Mouse (Mus musculus): Measurements from ENCODE around the gene Pdzk1ip1.

DNA sequence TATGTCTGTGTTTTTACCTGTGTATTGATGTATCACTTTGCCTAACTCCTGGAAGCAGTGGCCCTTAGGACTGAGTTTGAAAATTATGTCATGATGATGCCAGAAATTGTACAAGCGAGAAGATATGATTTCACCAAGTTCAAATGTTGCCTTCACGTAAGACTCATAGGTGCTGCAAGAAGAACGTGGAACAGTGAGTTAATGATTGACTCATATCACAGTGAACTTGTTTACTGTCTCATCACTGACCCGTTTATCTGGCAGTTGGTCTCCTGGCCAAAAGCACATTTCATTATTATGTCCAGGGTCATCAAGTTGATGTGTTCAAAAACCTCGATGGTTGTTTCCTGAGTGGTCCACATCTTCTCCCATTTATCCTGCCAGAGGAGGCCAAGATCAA lies 33.1 kb downstream of the Pdzk1ip1 start:
- TF ChIP-seq HCFC1 (IDR thresholded peaks at IDR 0.05; ENCODE audit: borderline replicate concordance, insufficient read depth, low read length) (no peak), ZC3H11A (IDR thresholded peaks at IDR 0.05; ENCODE audit: borderline replicate concordance, low read depth, low read length) (no peak)

Measured in ES-E14 (cell line).